Mouse (Mus musculus) gastrocnemius, adult 2 months (tissue): ENCODE data around the gene Prss3. TPM values are rescaled to one million over a fixed set of nuclear protein-coding genes. Genes with fewer than 3 reads are reported as not detected.
"Not testable (repeated sequence)": the region's sequence is repeated elsewhere in the genome, so short reads cannot be mapped to it uniquely, and the experiment has no call there.

ENCODE experiments used
- DNase-seq: peaks from one replicate; pipeline ENCODE4 v3.0.0; 2022
- H3K27ac ChIP-seq: fragments of 200-600 bp; 2 replicates; pipeline ENCODE4 v1.8.1; 2022; ENCODE audit warnings: mild to moderate bottlenecking
- H3K4me3 ChIP-seq: fragments of 200-600 bp; 2 replicates; pipeline ENCODE4 v1.8.1; 2022; ENCODE audit warnings: mild to moderate bottlenecking, moderate library complexity
- CTCF ChIP-seq: fragments of 200-600 bp; IDR thresholded peaks from 2 replicates; pipeline ENCODE4 v1.8.1; 2022; ENCODE audit warnings: antibody characterized with exemption, mild to moderate bottlenecking, moderate library complexity
- intact Hi-C: fragments of 180-260 bp; cut with DNase I; formaldehyde crosslinking; loops from one replicate; pipeline ENCODE4 v1.15.1; 2025
- long read RNA-seq, 2 experiments: library from polyadenylated mRNA; stranded (forward); transcript quantifications; one replicate each; pipeline ENCODE4 v2.0.0; 2021
- total RNA-seq, 2 experiments: library from RNA; stranded (reverse); gene quantifications; 2 replicates each; pipeline ENCODE4 v1.2.3; 2021

Prss3 gene
- total RNA-seq, result not detected
- long read RNA-seq, experiment 1, result 0 reads
- long read RNA-seq, experiment 2, result 0 reads

GRCm38 (mm10) chr6:41377578-41377977 is at the start of gene Prss3:
TSS of gene Prss3 (minus strand) at chr6:41377678.
- DNase-seq, H3K4me3 ChIP-seq, H3K27ac ChIP-seq, intact Hi-C loops: not testable (repeated sequence)

GRCm38 (mm10) chr6:41392056-41392455 is 14.6 kb upstream of the Prss3 start, which contains the start of gene Gm5771:
TSS of gene Gm5771 (plus strand) at chr6:41392356.
- H3K27ac ChIP-seq, DNase-seq, H3K4me3 ChIP-seq: not testable (repeated sequence)
- intact Hi-C loops, result loop anchor here (5.0 kb wide), 1 partner anchor 65 kb away; the partner anchor contains the start of gene Prss1

GRCm38 (mm10) chr6:41391640-41392039 is 14.2 kb upstream of the Prss3 start:
- not testable (repeated sequence) for DNase-seq, H3K27ac ChIP-seq, H3K4me3 ChIP-seq
- intact Hi-C loops, result loop anchor here (5.0 kb wide), 1 partner anchor 66 kb away; the partner anchor contains the start of gene Prss1

- intact Hi-C loops, result no loop called here
- no peak for TF ChIP-seq CTCF
- Histone ChIP-seq H3K4me3 (no peak overlapping the region), H3K27ac (no peak overlapping the region)
- DNase-seq, result no peak
These were observed 9.3 kb upstream of the Prss3 start for GRCm38 (mm10) chr6:41386781-41387180.

GRCm38 (mm10) chr6:41373772-41374171 is 3.7 kb downstream of the Prss3 start:
- DNase-seq, intact Hi-C loops, H3K4me3 ChIP-seq, H3K27ac ChIP-seq: not testable (repeated sequence)

- TF ChIP-seq CTCF, result no peak
- Histone ChIP-seq H3K4me3 (no peak within 1 kb of the TSS), H3K27ac (no peak within 1 kb of the TSS)
- intact Hi-C loops, result no loop called here
- DNase-seq, result no peak
These were observed 23.5 kb downstream of the Prss3 start, which contains the start of gene Try10 for GRCm38 (mm10) chr6:41353932-41354331. TSS of gene Try10 (plus strand) at chr6:41354105.

Other genes with a start within 250 kb of the Prss3 start
- not detected for gene Try4, start 75.4 kb downstream of the Prss3 start, total RNA-seq
- not detected for gene Try5, start 60.8 kb downstream of the Prss3 start, total RNA-seq
- not detected for gene Try10, start 23.6 kb downstream of the Prss3 start, total RNA-seq
- gene Gm5771, start 14.7 kb upstream of the Prss3 start, total RNA-seq, result not detected
- gene Gm10334, start 68.5 kb upstream of the Prss3 start, total RNA-seq, result not detected
- not detected for gene Prss1, start 81.3 kb upstream of the Prss3 start, total RNA-seq
- not detected for gene Prss2, start 144.1 kb upstream of the Prss3 start, total RNA-seq
- under 1 TPM; 0.54 to 0.98 TPM for gene Ephb6, start 227.8 kb upstream of the Prss3 start, total RNA-seq